Comparison of ENCODE assay signal across 8 mouse cellular contexts in the genomic region with DNA sequence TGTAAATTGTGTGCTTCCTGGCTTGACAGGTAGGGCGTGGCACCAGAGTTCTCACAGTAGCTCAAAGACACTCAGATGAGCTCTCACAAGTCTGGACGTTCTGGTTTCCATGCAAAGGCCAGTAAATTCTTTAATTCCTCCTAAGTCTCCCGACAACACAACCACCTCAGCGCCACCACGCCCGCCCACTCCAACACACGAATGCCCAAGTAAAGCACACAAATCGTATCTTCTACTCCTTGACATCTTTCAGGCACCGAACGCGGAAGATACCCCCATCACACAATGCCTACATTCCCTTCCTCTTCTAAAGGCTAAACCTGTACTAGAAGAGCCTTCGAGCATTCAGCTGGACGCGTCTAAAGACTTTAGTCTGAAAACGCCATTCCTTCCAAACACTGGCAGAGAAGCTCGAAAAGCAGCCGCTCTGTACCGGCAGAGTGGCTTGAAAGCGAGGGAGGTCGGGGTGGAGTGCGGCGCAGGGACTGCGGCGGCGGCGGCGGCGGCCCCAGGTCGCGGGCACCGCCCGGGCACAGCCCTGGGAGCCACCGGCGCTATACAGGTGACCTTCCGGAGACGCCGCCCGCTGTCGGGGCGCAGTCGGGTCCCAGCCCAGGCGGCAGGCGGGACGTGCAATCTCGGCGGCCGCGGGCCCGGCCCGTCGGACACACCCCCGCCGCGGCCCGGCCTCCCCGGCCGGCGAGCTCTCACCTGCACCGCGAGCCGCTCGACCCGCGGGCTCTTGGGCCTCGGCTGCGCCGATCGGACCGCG. TPM values are rescaled to one million over a fixed set of nuclear protein-coding genes. Genes with fewer than 3 reads are reported as not detected.
A peak's percentile ranks its signal among the peaks of the same experiment; 100 is the strongest.
DNase-seq lines count a peak whose midpoint lies in the region; ATAC-seq and TF ChIP-seq lines count a peak whose summit lies in the region.

No protein-coding gene starts in this region.

- H3K79me2 ChIP-seq in liver, adult 2 months (ENCODE audit: control insufficient read depth, insufficient read depth, low read length), result peaks cover 10% of the 10 kb centered on the region; the same call in 1 of the 2 replicates

- peak overlapping the region; percentile 74 for H3K9ac ChIP-seq in liver, adult 2 months (ENCODE audit: low read depth, low read length)
- H3K9ac ChIP-seq in hindbrain, embryonic 14.5 days, result peak overlapping the region; percentile 94
- peak overlapping the region; percentile 95 for H3K9ac ChIP-seq in midbrain, embryonic 13.5 days (replicated peaks)

- peak; percentile 60 for ATAC-seq in erythroid progenitor cell, adult 5-6 weeks (replicated peaks; ENCODE audit: low FRiP score, poor library complexity, severe bottlenecking)
- peak; percentile 74 for ATAC-seq in hindbrain, embryonic 14.5 days (ENCODE audit: low FRiP score)
- ATAC-seq in midbrain, embryonic 13.5 days, result peak; percentile 87

- peak; percentile 50 for DNase-seq in liver, adult 2 months (ENCODE audit: extremely low read depth, low read depth, low spot score)
- DNase-seq in liver (no peak), R1 (ENCODE audit: low read depth, low spot score) (peak; percentile 55)
- DNase-seq in hindbrain, embryonic 14.5 days (ENCODE audit: low spot score), result peak; percentile 46
- peak; percentile 51 for DNase-seq in limb, embryonic 10.5 days (ENCODE audit: low spot score)
- DNase-seq in thymus, postnatal 4 days, result peak; percentile 42

- no peaks in the 10 kb centered on the region for H3K9me3 ChIP-seq in hindbrain, embryonic 14.5 days (ENCODE audit: control insufficient read depth, low read length)
- no peaks in the 10 kb centered on the region for H3K9me3 ChIP-seq in limb, embryonic 10.5 days (replicated peaks)
- H3K9me3 ChIP-seq in midbrain, embryonic 13.5 days, result no peaks in the 10 kb centered on the region

- H3K4me3 ChIP-seq in liver, adult 2 months (ENCODE audit: insufficient read depth, low read depth, low read length), result peak overlapping the region; percentile 78
- peak overlapping the region; percentile 77 for H3K4me3 ChIP-seq in hindbrain, embryonic 14.5 days (replicated peaks; ENCODE audit: low read length)
- H3K4me3 ChIP-seq in limb, embryonic 10.5 days, result peak overlapping the region; percentile 97
- H3K4me3 ChIP-seq in midbrain, embryonic 13.5 days (replicated peaks), result peak overlapping the region; percentile 87

- no peak for TF ChIP-seq POLR2A in liver, adult 2 months (IDR thresholded peaks at IDR 0.05; ENCODE audit: extremely low read depth, insufficient read depth, low read length)

- no peaks in the 10 kb centered on the region for H3K36me3 ChIP-seq in liver, adult 2 months (ENCODE audit: control insufficient read depth, insufficient read depth, low read length)
- peaks cover 3% of the 10 kb centered on the region; the same call in 1 of the 2 replicates for H3K36me3 ChIP-seq in hindbrain, embryonic 14.5 days (replicated peaks; ENCODE audit: control insufficient read depth, insufficient read depth)
- 0 out of 2 replicates have a peak, but pooled peaks cover 6% of the 10 kb centered on the region for H3K36me3 ChIP-seq in limb, embryonic 10.5 days
- H3K36me3 ChIP-seq in midbrain, embryonic 13.5 days, result no peaks in the 10 kb centered on the region; the same call in 1 of the 2 replicates

- under 1% methylated on average over 67 of the region's 70 CpGs for WGBS in liver, adult 2 months
- under 1% methylated on average over 55 of the region's 70 CpGs for WGBS in hindbrain, embryonic 14.5 days
- WGBS in limb, embryonic 10.5 days, result under 1% methylated on average over 70 of the region's 70 CpGs
- WGBS in midbrain, embryonic 13.5 days, result under 1% methylated on average over 70 of the region's 70 CpGs

- H3K27me3 ChIP-seq in liver, adult 2 months (ENCODE audit: control insufficient read depth, insufficient read depth, low read length), result no peaks in the 10 kb centered on the region
- no peaks in the 10 kb centered on the region for H3K27me3 ChIP-seq in hindbrain, embryonic 14.5 days (ENCODE audit: control insufficient read depth, insufficient read depth, low read length)
- no peaks in the 10 kb centered on the region for H3K27me3 ChIP-seq in limb, embryonic 10.5 days (ENCODE audit: low read depth, poor library complexity, severe bottlenecking)
- no peaks in the 10 kb centered on the region for H3K27me3 ChIP-seq in midbrain, embryonic 13.5 days

- H3K4me1 ChIP-seq in liver, adult 2 months (ENCODE audit: control insufficient read depth, insufficient read depth, low read length), result peaks cover 6% of the 10 kb centered on the region; the same call in 1 of the 2 replicates
- H3K4me1 ChIP-seq in hindbrain, embryonic 14.5 days (replicated peaks; ENCODE audit: control insufficient read depth, insufficient read depth, low read length), result peaks cover 20% of the 10 kb centered on the region
- peaks cover 16% of the 10 kb centered on the region for H3K4me1 ChIP-seq in limb, embryonic 10.5 days
- peaks cover 26% of the 10 kb centered on the region for H3K4me1 ChIP-seq in midbrain, embryonic 13.5 days (replicated peaks)

- H3K4me2 ChIP-seq in hindbrain, embryonic 14.5 days (replicated peaks), result peak overlapping the region; percentile 53
- H3K4me2 ChIP-seq in midbrain, embryonic 13.5 days (replicated peaks), result peak overlapping the region; percentile 81

- TF ChIP-seq CTCF in liver, adult 2 months (IDR thresholded peaks at IDR 0.05; ENCODE audit: low read depth, low read length), result no peak

- peak overlapping the region; percentile 73 for H3K27ac ChIP-seq in liver, adult 2 months (replicated peaks; ENCODE audit: insufficient read depth, low read depth, low read length)
- peak overlapping the region; percentile 98 for H3K27ac ChIP-seq in hindbrain, embryonic 14.5 days
- H3K27ac ChIP-seq in limb, embryonic 10.5 days, result peak overlapping the region; percentile 99
- H3K27ac ChIP-seq in midbrain, embryonic 13.5 days, result peak overlapping the region; percentile 92

RNA-seq across cellular contexts. Expression of a gene that starts 0.5 kb away (rescaled TPM):
- 15.6 and 17.3 TPM in 2 replicates for total RNA-seq in liver, adult 2 months (2014; rRNA removed)
- polyA plus RNA-seq in liver, adult 2 months (2012; rRNA removed), result 8.5 and 9.3 TPM in 2 replicates
- 7.2 and 13.8 TPM in 2 replicates for total RNA-seq in erythroid progenitor cell, adult 5-6 weeks (2015; ENCODE audit: low replicate concordance)
- total RNA-seq in erythroid progenitor cell, adult 5-6 weeks (2017; ENCODE audit: low replicate concordance), result 1.7 and 5.7 TPM in 2 replicates
- 197 and 209 TPM in 2 replicates for polyA plus RNA-seq in hindbrain, embryonic 14.5 days (2014; fragmentation: Nextera tagmentation; extraction: Ambion mirVana)
- polyA plus RNA-seq in limb, embryonic 10.5 days (2016; fragmentation: Nextera tagmentation; extraction: Ambion mirVana), result 105 and 108 TPM in 2 replicates
- 178 and 186 TPM in 2 replicates for polyA plus RNA-seq in midbrain, embryonic 13.5 days (2015; fragmentation: Nextera tagmentation; extraction: Ambion mirVana)

RNA-seq across cellular contexts. Expression of a gene that starts 49.7 kb away (rescaled TPM):
- total RNA-seq in liver, adult 2 months (2014; rRNA removed), result 16.3 and 18.4 TPM in 2 replicates
- 7.5 and 11.0 TPM in 2 replicates for polyA plus RNA-seq in liver, adult 2 months (2012; rRNA removed)
- total RNA-seq in erythroid progenitor cell, adult 5-6 weeks (2015; ENCODE audit: low replicate concordance), result 1.4 TPM in 1 of 2 replicates, not detected in the other
- total RNA-seq in erythroid progenitor cell, adult 5-6 weeks (2017; ENCODE audit: low replicate concordance), result 1.3 and 4.2 TPM in 2 replicates
- polyA plus RNA-seq in hindbrain, embryonic 14.5 days (2014; fragmentation: Nextera tagmentation; extraction: Ambion mirVana), result 73.1 and 82.9 TPM in 2 replicates
- polyA plus RNA-seq in limb, embryonic 10.5 days (2016; fragmentation: Nextera tagmentation; extraction: Ambion mirVana), result 87.6 and 89.9 TPM in 2 replicates
- 99.6 and 104 TPM in 2 replicates for polyA plus RNA-seq in midbrain, embryonic 13.5 days (2015; fragmentation: Nextera tagmentation; extraction: Ambion mirVana)

Comparison
In these comparisons a context has a peak if more than half of its experiments do, and no peak if none do; other contexts are left out.
1. RNA of a gene that starts 0.5 kb away (polyA plus RNA-seq): 197 to 209 TPM in hindbrain, embryonic 14.5 days, 178 to 186 TPM in midbrain, embryonic 13.5 days and 105 to 108 TPM in limb, embryonic 10.5 days; 8.5 to 9.3 TPM in liver, adult 2 months; every median in the first group is over 10 times any median in the second.
2. Peak in every context shown above with its lines, with median percentiles within 50 percentile points of each other: H3K27ac ChIP-seq, H3K4me3 ChIP-seq, H3K9ac ChIP-seq and ATAC-seq.